Mouse (Mus musculus) macrophage (primary cell): ENCODE data around the gene Gm32717. TPM values are rescaled to one million over a fixed set of nuclear protein-coding genes. Genes with fewer than 3 reads are reported as not detected.

Source experiments
- polyA plus RNA-seq: library from polyadenylated mRNA; stranded (reverse); fragments of 250-400 nt; gene quantifications from 3 replicates; pipeline ENCODE4 v1.2.4, GENCODE M21; 2018; ENCODE audit warnings: inconsistent platforms

The Gm32717 gene
- polyA plus RNA-seq, 1 experiment from 2014 or later = not detected

Other genes starting within 250 kb of the Gm32717 start
- gene Mdm1, start 99.0 kb downstream of the Gm32717 start, polyA plus RNA-seq = 3.3 to 6.4 TPM (median 4.7 TPM) in 3 replicates
- gene Il22, start 35.8 kb downstream of the Gm32717 start, polyA plus RNA-seq = not detected in 3 replicates
- gene Gm32802, start 17.9 kb upstream of the Gm32717 start, polyA plus RNA-seq = not detected in 3 replicates
- gene Iltifb, start 54.3 kb upstream of the Gm32717 start, polyA plus RNA-seq = not detected in 3 replicates
- gene Gm9040, start 86.2 kb upstream of the Gm32717 start, polyA plus RNA-seq = not detected in 3 replicates
- gene Gm9044, start 91.6 kb upstream of the Gm32717 start, polyA plus RNA-seq = not detected in 3 replicates
- 0.07 to 0.20 TPM in 2 of 3 replicates, not detected in the other for gene Gm9045, start 97.1 kb upstream of the Gm32717 start, polyA plus RNA-seq
- gene Gm9046, start 102.5 kb upstream of the Gm32717 start, polyA plus RNA-seq = not detected in 3 replicates
- not detected in 3 replicates for gene Gm9048, start 107.9 kb upstream of the Gm32717 start, polyA plus RNA-seq
- gene Gm9049, start 113.3 kb upstream of the Gm32717 start, polyA plus RNA-seq = 0.07 to 0.20 TPM in 2 of 3 replicates, not detected in the other
- gene Ifng, start 200.3 kb upstream of the Gm32717 start, polyA plus RNA-seq = not detected in 3 replicates